Mouse (Mus musculus) brain, embryonic 18.5 days (tissue): Measurements from ENCODE around the gene Zscan4e.
"Not testable (repeated sequence)": the region's sequence is repeated elsewhere in the genome, so short reads cannot be mapped to it uniquely, and the experiment has no call there.

Experiments used
- DNase-seq: peaks from one replicate; pipeline ENCODE4 v3.0.0-alpha.2; 2012; ENCODE audit warnings: low read depth, low spot score

The Zscan4e gene

DNA sequence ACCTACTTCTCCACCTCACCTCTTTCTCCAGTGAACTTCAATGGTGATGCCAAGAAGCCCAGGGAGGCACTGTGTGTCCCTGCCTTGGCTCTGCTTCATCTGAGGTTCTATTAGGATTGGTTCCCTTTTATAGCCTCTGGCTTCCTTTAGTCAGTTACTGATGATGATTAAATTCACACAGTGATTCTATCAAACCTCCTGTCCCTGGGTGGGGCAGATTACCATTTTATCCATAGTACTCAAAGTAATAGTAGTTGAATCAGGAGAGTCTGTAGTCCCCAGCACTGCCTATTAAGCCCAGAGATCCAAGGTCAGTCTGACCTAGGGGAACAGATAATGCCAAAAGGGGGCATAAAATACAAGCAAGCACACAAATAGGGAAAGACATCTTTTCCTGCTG, at the start of gene Zscan4e:
Gene Zscan4e (minus strand): TSS at position 101 of the 400 bp plus-strand sequence.
- not testable (repeated sequence) for DNase-seq
